Mouse (Mus musculus) embryonic facial prominence, embryonic 14.5 days (tissue): Measurements from ENCODE around the gene Dnaja3. TPM values are rescaled to one million over a fixed set of nuclear protein-coding genes. Genes with fewer than 3 reads are reported as not detected.

Experiments
- ATAC-seq: fragments of 200-750 bp; cut with Nextera tagmentation; 2 replicates; pipeline ENCODE4 v1.8.0; 2017; ENCODE audit warnings: low read depth, moderate number of reproducible peaks, moderate TSS enrichment
- DNase-seq: peaks from one replicate; pipeline ENCODE4 v3.0.0-alpha.2; 2015; ENCODE audit warnings: low spot score
- H3K27ac ChIP-seq: fragments of 300-500 bp; sonication (generic); replicated peaks from 2 replicates; pipeline ENCODE4 v1.5.1; 2014; ENCODE audit warnings: low read depth, mild to moderate bottlenecking, low read length, moderate library complexity
- H3K27me3 ChIP-seq: fragments of 300-500 bp; sonication (generic); replicated peaks from 2 replicates; pipeline ENCODE4 v1.6.1; 2014; ENCODE audit warnings: low read length; ENCODE audit not compliant: control insufficient read depth, insufficient read depth
- H3K36me3 ChIP-seq: fragments of 300-500 bp; sonication (generic); 2 replicates; pipeline ENCODE4 v1.6.1; 2014; ENCODE audit warnings: low read length, mixed read lengths; ENCODE audit not compliant: control insufficient read depth, insufficient read depth
- H3K4me1 ChIP-seq: fragments of 300-500 bp; sonication (generic); 2 replicates; pipeline ENCODE4 v1.6.1; 2014; ENCODE audit warnings: antibody characterized with exemption, low read length; ENCODE audit not compliant: control insufficient read depth, insufficient read depth
- H3K4me2 ChIP-seq: fragments of 300-500 bp; sonication (generic); 2 replicates; pipeline ENCODE4 v1.6.1; 2014; ENCODE audit warnings: low read depth, mild to moderate bottlenecking, low read length, moderate library complexity, mixed read lengths
- H3K4me3 ChIP-seq: fragments of 300-500 bp; sonication (generic); 2 replicates; pipeline ENCODE4 v1.5.1; 2014; ENCODE audit warnings: low read depth, mild to moderate bottlenecking, low read length
- H3K9ac ChIP-seq: fragments of 300-500 bp; sonication (generic); 2 replicates; pipeline ENCODE4 v1.6.1; 2014; ENCODE audit warnings: low read depth, mild to moderate bottlenecking, low read length, moderate library complexity, mixed read lengths
- H3K9me3 ChIP-seq: fragments of 300-500 bp; sonication (generic); 2 replicates; pipeline ENCODE4 v1.6.1; 2016; ENCODE audit warnings: low read length; ENCODE audit not compliant: control insufficient read depth
- WGBS: fragments of 180-500 bp; shearing (Covaris S2); extraction: QIAGEN DNeasy Blood & Tissue Kit; methylation state at CpG from one replicate; pipeline ENCODE4 v1.1.7; 2014; 5-methylcytosine and 5-hydroxymethylcytosine counted together
- polyA plus RNA-seq: library from polyadenylated mRNA; unstranded; fragments of >200 nt; fragmentation: Nextera tagmentation; extraction: Ambion mirVana; gene quantifications from 2 replicates; pipeline ENCODE4 v1.2.1, GENCODE M21; 2014

Gene Dnaja3
- polyA plus RNA-seq = 57.6 and 57.7 TPM in 2 replicates

DNA sequence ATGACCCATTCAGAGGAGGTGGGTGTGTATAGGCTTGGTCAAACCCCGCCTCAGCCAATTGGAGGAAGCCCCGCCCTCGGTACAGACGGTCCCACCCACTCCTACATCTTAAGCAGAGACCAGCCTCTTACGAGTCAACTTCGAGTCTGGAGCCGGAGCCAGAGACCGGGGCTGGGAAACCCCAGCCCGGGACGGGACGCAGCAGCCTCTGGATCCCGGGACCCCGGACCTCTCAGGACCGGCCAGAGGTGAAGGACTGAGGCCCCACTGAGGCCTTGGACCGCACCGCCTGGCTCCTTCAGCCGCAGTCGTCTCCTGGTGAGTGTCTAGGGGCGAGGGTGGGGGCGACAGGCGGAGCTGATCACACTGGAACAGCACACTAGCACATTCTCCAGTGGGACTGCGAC, at the start of gene Dnaja3, which contains the start of gene Vasn:
Gene Dnaja3 (plus strand): TSS at position 159 of the 407 bp plus-strand sequence.
Gene Vasn (plus strand): TSS at position 111 of the 407 bp plus-strand sequence.
- Histone ChIP-seq H3K36me3 (peaks cover 13% of the 10 kb centered on the region), H3K9ac (peak within 1 kb of the TSS; percentile 75), H3K4me2 (peak within 1 kb of the TSS; percentile 66), H3K27ac (peak within 1 kb of the TSS; percentile 77), H3K4me3 (peak within 1 kb of the TSS; percentile 64), H3K9me3 (no peaks in the 10 kb centered on the region), H3K27me3 (no peaks in the 10 kb centered on the region), H3K4me1 (peaks cover 38% of the 10 kb centered on the region)
- peak; percentile 95 for DNase-seq
- peak; percentile 95 for ATAC-seq
- 0% methylated on average over 9 of the region's 22 CpGs for WGBS

DNA sequence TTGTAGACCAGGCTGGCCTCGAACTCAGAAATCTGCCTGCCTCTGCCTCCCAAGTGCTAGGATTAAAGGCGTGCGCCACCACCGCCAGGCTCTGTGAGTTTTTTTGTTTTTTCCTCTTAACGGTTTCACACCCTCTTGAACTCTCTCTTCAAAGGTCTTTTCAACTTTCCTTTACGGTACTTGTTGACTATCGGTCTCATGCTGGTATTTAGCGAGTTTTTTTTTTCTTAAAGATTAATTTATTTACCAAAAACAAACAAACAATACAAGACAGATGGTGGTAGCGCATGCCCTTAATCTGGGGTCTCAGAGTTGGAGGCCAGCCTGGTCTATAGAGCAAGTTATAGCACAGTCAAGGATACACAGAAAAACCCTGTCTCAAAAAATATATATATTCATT, 49.6 kb upstream of the Dnaja3 start:
- H3K9me3 ChIP-seq = no peaks in the 10 kb centered on the region
- DNase-seq = no peak
- no peak overlapping the region for H3K9ac ChIP-seq
- no peaks in the 10 kb centered on the region for H3K27me3 ChIP-seq
- no peak overlapping the region for H3K27ac ChIP-seq
- peaks cover 21% of the 10 kb centered on the region for H3K4me1 ChIP-seq
- ATAC-seq = no peak
- WGBS = 96% methylated on average over 9 of the region's 9 CpGs
- peaks cover 14% of the 10 kb centered on the region for H3K36me3 ChIP-seq
- no peak overlapping the region for H3K4me2 ChIP-seq
- no peak overlapping the region for H3K4me3 ChIP-seq

DNA sequence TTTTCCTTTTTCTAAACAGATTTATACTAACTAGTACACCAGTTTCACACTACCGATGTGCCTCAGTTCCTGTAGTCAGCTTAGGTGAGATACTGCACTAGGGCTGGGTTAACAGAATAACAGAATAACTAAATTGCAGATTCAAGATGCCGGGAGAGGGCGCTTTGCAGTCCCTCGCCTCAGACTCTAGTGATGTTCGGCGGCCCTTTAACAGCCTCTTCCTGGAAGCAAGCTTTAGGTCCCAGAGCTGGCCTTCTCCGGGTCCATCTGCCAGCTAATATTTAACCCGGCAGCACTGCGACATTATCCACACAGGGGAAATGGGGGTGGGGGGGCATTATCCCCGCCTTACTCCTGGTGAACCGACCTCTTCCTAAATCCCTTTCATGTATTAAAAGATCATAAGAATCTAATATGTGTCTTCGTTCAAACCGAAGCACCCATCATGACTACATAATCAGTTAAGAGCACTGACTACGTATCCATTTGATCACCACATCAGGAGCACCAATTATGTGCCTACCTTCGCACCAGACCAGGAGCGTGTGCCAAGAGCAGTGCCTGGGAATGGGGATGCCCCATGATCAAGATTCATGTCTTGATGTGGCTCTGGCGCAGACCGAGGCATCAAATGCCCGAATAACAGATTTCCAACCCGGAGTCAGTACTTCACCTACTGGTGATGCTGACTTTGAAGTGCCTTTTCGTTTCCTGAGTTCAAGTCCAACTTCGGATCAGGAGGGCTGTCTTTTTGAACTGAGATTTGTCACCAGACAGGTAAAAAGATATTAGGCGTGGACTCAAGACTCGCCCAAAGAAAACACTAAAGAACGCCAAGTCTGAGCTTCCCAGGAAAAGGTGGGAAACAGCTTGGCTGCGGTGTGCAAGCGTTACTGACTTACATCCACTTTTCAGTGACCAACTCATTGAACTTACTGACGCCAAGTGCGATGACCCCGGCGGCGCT, 46.6 kb upstream of the Dnaja3 start:
- ATAC-seq (no peak), DNase-seq (peak; percentile 82)
- no peaks in the 10 kb centered on the region for H3K9me3 ChIP-seq
- H3K27ac ChIP-seq = peak overlapping the region; percentile 95
- H3K27me3 ChIP-seq = no peaks in the 10 kb centered on the region
- peak overlapping the region; percentile 96 for H3K4me2 ChIP-seq
- peaks cover 38% of the 10 kb centered on the region for H3K4me1 ChIP-seq
- H3K36me3 ChIP-seq = peaks cover 14% of the 10 kb centered on the region
- peak overlapping the region; percentile 73 for H3K4me3 ChIP-seq
- peak overlapping the region; percentile 90 for H3K9ac ChIP-seq
- WGBS = 14% methylated on average over 32 of the region's 32 CpGs

DNA sequence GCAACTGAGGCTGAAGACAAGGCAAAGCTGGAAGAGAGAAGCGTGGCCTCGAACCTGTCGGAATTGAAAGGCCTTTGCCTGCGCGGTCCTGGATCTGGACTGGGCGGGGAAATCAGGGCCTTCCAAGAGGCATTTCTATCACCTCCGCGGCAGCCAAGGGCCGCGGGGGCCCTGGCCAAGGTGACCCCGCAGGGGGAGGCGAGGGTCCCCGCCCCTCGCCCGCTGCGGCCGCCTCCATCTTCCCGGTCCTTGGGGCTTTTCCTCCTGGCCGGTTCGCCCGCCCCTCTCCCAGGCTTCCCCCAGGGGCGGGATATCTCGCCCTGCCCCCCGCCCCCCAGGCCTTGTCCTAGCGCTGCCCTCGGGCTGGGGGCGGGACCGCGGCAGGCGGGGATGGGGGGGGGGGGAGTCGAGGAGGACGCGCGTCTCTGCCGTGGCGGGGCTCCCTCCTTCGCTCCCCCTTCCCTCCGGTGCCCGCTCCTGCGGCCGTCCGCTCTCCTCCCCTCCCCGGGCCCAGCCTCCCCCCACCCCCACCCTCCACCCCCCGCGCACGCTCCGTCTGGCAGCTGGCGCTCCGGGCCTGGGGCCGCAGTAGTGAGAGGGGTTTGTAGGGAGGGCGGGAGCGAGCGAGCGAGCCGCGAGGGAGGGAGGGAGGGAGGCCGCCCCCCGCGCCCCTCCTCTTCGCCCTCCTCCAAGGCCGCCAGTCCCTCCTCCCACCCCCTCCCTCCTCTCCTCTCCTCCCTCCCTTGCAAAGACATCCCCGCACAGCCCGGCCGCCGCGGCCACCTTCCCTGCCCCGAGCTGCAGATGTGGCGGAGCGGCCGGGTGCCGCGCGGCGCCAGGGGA, 45.6 kb upstream of the Dnaja3 start, which contains the start of gene Glis2:
Gene Glis2 (plus strand): TSS at position 743 of the 843 bp plus-strand sequence.
- Histone ChIP-seq H3K4me1 (peaks cover 48% of the 10 kb centered on the region), H3K4me3 (peak within 1 kb of the TSS; percentile 73), H3K9me3 (no peaks in the 10 kb centered on the region), H3K27me3 (no peaks in the 10 kb centered on the region), H3K4me2 (peak within 1 kb of the TSS; percentile 96), H3K9ac (peak within 1 kb of the TSS; percentile 90), H3K27ac (peak within 1 kb of the TSS; percentile 95), H3K36me3 (peaks cover 14% of the 10 kb centered on the region)
- DNase-seq = peak; percentile 96
- ATAC-seq = peak; percentile 89
- WGBS = 0% methylated on average over 14 of the region's 74 CpGs

DNA sequence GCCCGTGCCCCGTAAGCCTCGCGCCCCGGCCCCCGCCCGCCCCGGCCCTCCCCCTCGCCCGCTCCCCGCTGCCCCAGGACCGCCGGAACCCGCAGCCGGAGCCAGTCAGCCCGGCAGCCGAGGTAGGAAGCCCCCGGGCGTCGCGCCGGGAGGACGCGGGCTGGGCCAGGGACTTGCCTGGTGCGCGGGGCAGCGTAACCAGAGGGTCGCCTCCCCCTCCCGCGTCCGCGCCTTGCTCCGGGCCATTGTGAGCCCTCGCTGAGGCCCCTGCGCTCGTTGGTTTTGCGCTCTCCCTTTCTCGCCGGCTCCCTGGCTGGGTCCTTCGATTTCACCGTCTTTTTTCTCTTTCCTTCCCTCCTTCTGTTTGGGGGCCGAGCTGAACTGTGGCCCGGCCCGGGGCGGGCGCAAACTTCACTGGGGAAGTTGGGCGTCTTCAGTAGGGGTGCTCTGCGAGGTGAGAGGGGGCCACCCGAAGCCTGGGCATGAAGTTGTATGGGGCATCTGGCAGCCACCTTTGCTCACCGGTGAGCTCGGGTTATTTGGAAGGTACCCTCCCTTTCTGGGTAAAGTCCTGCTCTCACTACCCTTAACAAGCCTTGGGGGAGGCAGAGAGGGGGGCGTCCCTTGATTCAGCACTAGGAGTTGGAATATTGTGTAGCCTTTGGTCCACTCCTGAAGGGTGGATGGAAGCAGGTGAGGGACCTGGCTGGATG, 44.8 kb upstream of the Dnaja3 start:
- peaks cover 14% of the 10 kb centered on the region for H3K36me3 ChIP-seq
- H3K27ac ChIP-seq = peak overlapping the region; percentile 95
- H3K4me3 ChIP-seq = peak overlapping the region; percentile 73
- ATAC-seq (peak; percentile 28), DNase-seq (peak; percentile 55)
- H3K27me3 ChIP-seq = no peaks in the 10 kb centered on the region
- peak overlapping the region; percentile 96 for H3K4me2 ChIP-seq
- H3K4me1 ChIP-seq = peaks cover 54% of the 10 kb centered on the region
- H3K9ac ChIP-seq = peak overlapping the region; percentile 90
- under 1% methylated on average over 19 of the region's 52 CpGs for WGBS
- H3K9me3 ChIP-seq = no peaks in the 10 kb centered on the region

DNA sequence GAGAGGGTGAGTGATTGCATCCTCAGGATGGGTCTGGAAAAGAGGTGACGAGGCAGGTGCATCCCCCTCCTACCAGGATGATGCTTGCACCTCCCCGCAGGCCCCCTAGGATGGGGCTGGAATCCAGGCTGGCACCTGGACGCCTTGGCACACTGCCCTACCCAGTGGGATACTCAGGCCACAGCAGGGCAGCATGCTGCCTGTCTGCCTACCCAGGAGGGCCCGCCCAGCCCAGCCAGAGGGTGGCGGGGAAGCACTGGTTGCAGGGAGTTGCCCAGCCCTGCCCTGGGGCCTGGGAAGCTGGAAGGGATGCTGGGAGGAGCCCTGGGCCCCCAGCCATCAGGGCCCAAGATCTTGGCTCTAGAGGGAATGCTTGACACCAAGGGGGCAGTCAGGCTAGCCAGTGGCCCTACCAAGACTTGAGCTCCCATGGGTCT, 44.2 kb upstream of the Dnaja3 start:
- H3K27ac ChIP-seq = peak overlapping the region; percentile 95
- peak overlapping the region; percentile 96 for H3K4me2 ChIP-seq
- ATAC-seq (peak; percentile 12; the same call in 1 of the 2 replicates), DNase-seq (no peak)
- H3K36me3 ChIP-seq = peaks cover 11% of the 10 kb centered on the region
- no peaks in the 10 kb centered on the region for H3K9me3 ChIP-seq
- peak overlapping the region; percentile 73 for H3K4me3 ChIP-seq
- peak overlapping the region; percentile 90 for H3K9ac ChIP-seq
- H3K4me1 ChIP-seq = peaks cover 54% of the 10 kb centered on the region
- H3K27me3 ChIP-seq = no peaks in the 10 kb centered on the region
- WGBS = 22% methylated on average over 1 of the region's 5 CpGs

DNA sequence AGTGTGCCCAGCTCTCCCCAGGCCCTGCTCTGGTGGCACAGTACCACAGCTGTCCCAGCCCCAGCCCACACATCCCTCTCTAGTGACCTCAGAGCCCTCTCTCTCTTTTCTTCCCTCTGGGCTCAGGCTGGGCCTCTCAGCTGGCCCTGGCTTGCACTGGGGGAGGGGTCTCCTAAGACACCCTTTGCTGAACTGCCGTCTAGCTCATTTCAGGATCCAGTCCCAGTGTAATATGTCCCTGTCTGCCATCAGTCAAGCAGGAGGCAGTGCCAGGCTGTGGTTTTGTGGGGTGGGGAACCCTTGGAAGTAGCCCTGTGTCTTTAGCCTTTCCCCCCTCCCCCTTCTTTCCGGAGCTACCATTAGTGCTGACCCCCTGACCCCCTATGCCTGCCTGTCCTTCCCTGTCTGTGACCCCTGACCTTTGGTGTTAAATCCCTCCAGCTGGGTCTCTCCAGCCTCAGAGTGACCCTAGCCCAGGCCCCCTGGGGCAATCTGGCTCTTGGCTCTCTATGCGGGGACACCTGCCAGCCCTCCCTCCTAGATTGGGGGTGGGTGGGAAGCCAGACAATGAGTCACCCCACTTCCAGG, 43.6 kb upstream of the Dnaja3 start:
- peak overlapping the region; percentile 73 for H3K4me3 ChIP-seq
- H3K36me3 ChIP-seq = peaks cover 6% of the 10 kb centered on the region; the same call in 1 of the 2 replicates
- H3K9ac ChIP-seq = peak overlapping the region; percentile 90
- DNase-seq = peak; percentile 59
- H3K4me1 ChIP-seq = peaks cover 57% of the 10 kb centered on the region
- peak overlapping the region; percentile 95 for H3K27ac ChIP-seq
- H3K27me3 ChIP-seq = no peaks in the 10 kb centered on the region
- ATAC-seq = no peak
- 15% methylated on average over 3 of the region's 3 CpGs for WGBS
- peak overlapping the region; percentile 96 for H3K4me2 ChIP-seq
- no peaks in the 10 kb centered on the region for H3K9me3 ChIP-seq
